Mouse (Mus musculus) megakaryocyte, adult 5-6 weeks (primary cell): ENCODE results near the gene Atp2c1. TPM values are rescaled to one million over a fixed set of nuclear protein-coding genes. Genes with fewer than 3 reads are reported as not detected.

Source experiments
- ATAC-seq: 2 replicates; pipeline ENCODE4 v1.8.0; 2016; ENCODE audit warnings: mild to moderate bottlenecking, inconsistent platforms; ENCODE audit not compliant: poor library complexity, severe bottlenecking
- total RNA-seq, 2 experiments: library from RNA; stranded (forward) in 1 of 2; stranded (reverse) in 1 of 2; fragments of 153-499, 151-499 nt in 1 of 2; fragments of 221-1000, 200-1000 nt in 1 of 2; gene quantifications; 2 replicates each; pipeline versions ENCODE4 v1.2.3 to v1.2.4; 2015 to 2017

Atp2c1 gene
- total RNA-seq, 2 experiments from 2014 or later = 65.5 to 166 TPM

GRCm38 (mm10) chr9:105492744-105493143 lies 34.4 kb downstream of the Atp2c1 start:
- no peak for ATAC-seq

GRCm38 (mm10) chr9:105488363-105488762 lies 38.8 kb downstream of the Atp2c1 start:
- ATAC-seq = no peak

- ATAC-seq = peak; percentile 98
Observed at GRCm38 (mm10) chr9:105484338-105485084, 42.6 kb downstream of the Atp2c1 start.

GRCm38 (mm10) chr9:105483880-105484279 lies 43.2 kb downstream of the Atp2c1 start:
- no peak for ATAC-seq

- ATAC-seq = no peak
Observed at GRCm38 (mm10) chr9:105482715-105483510, 44.2 kb downstream of the Atp2c1 start.

- ATAC-seq = no peak
Observed at GRCm38 (mm10) chr9:105482070-105482469, 45.0 kb downstream of the Atp2c1 start.

- peak; percentile 84 for ATAC-seq
Observed at GRCm38 (mm10) chr9:105476134-105476533, 51.0 kb downstream of the Atp2c1 start.

GRCm38 (mm10) chr9:105474910-105475309 lies 52.2 kb downstream of the Atp2c1 start:
- ATAC-seq = no peak

- no peak for ATAC-seq
Observed at GRCm38 (mm10) chr9:105467787-105468186, 59.3 kb downstream of the Atp2c1 start.

- no peak for ATAC-seq
Observed at GRCm38 (mm10) chr9:105461496-105461895, 65.6 kb downstream of the Atp2c1 start.

GRCm38 (mm10) chr9:105459032-105459431 lies 68.1 kb downstream of the Atp2c1 start:
- ATAC-seq = peak; percentile 100

- 0 out of 2 replicates have a peak, but pooled peaks have one; percentile 10 for ATAC-seq
Observed at GRCm38 (mm10) chr9:105408549-105408948, 118.6 kb downstream of the Atp2c1 start.

- ATAC-seq = peak; percentile 98
Observed at GRCm38 (mm10) chr9:105395218-105395627, 131.9 kb downstream of the Atp2c1 start, which contains the start of the genes Aste1 and Nek11. TSS of gene Aste1 (plus strand) at chr9:105395392. TSS of gene Nek11 (minus strand) at chr9:105395524.

- ATAC-seq = peak; percentile 1; the same call in 1 of the 2 replicates
Observed at GRCm38 (mm10) chr9:105394720-105395119, 132.4 kb downstream of the Atp2c1 start.

- no peak for ATAC-seq
Observed at GRCm38 (mm10) chr9:105390616-105391015, 136.5 kb downstream of the Atp2c1 start.

- ATAC-seq = peak; percentile 85
Observed at GRCm38 (mm10) chr9:105389289-105389688, 137.8 kb downstream of the Atp2c1 start.

GRCm38 (mm10) chr9:105387403-105387802 lies 139.7 kb downstream of the Atp2c1 start:
- no peak for ATAC-seq

- ATAC-seq = no peak
Observed at GRCm38 (mm10) chr9:105379533-105380145, 147.5 kb downstream of the Atp2c1 start.

- ATAC-seq = no peak
Observed at GRCm38 (mm10) chr9:105377622-105378021, 149.5 kb downstream of the Atp2c1 start.

GRCm38 (mm10) chr9:105376954-105377530 lies 150.1 kb downstream of the Atp2c1 start:
- no peak for ATAC-seq

GRCm38 (mm10) chr9:105376411-105376810 lies 150.7 kb downstream of the Atp2c1 start:
- no peak for ATAC-seq
